15 mouse cellular contexts compared by ENCODE assay signal in genomic region chr1:72213954-72214353, GRCm38 (mm10). TPM values are rescaled to one million over a fixed set of nuclear protein-coding genes. Genes with fewer than 3 reads are reported as not detected.
"Had no signal": no experiment of that assay in that cellular context is flagged by ENCODE, and none has a peak within 500 bp of the region (broad histone marks: within the 10 kb centered on the region; RNA-seq: fewer than 3 reads in every experiment).

No protein-coding gene starts in this region.

- H3K9ac ChIP-seq: limb, embryonic 15.5 days; liver, embryonic 12.5 days; lung, embryonic 15.5 days; midbrain, embryonic 12.5 days; neural tube, embryonic 13.5 days had no signal

- DNase-seq: kidney, postnatal 10 days; kidney, postnatal 4 days; lung, postnatal 14 days; retina, postnatal 1 day; right cerebral cortex, postnatal 4 days; thymus, adult 18-20 months; thymus, postnatal 14 days had no signal

- H3K9me3 ChIP-seq: limb, embryonic 15.5 days; liver, embryonic 12.5 days; lung, embryonic 15.5 days; midbrain, embryonic 12.5 days; neural tube, embryonic 13.5 days had no signal

- H3K4me2 ChIP-seq: limb, embryonic 15.5 days; liver, embryonic 12.5 days; lung, embryonic 15.5 days; midbrain, embryonic 12.5 days; neural tube, embryonic 13.5 days had no signal

- ATAC-seq: liver, embryonic 12.5 days; midbrain, embryonic 16.5 days had no signal

- H3K27ac ChIP-seq: left cerebral cortex, adult 2 months; limb, embryonic 15.5 days; liver, embryonic 12.5 days; lung, embryonic 15.5 days; midbrain, embryonic 12.5 days; neural tube, embryonic 13.5 days had no signal

- H3K36me3 ChIP-seq: limb, embryonic 15.5 days; liver, embryonic 12.5 days; lung, embryonic 15.5 days; midbrain, embryonic 12.5 days; neural tube, embryonic 13.5 days had no signal

- H3K4me3 ChIP-seq: left cerebral cortex, adult 2 months; limb, embryonic 15.5 days; liver, embryonic 12.5 days; lung, embryonic 15.5 days; midbrain, embryonic 12.5 days; neural tube, embryonic 13.5 days had no signal

- H3K27me3 ChIP-seq: neural tube, embryonic 13.5 days had no signal

RNA-seq across cellular contexts. Expression of gene Mreg, which starts 1.8 kb away (rescaled TPM):
- total RNA-seq: megakaryocyte-erythroid progenitor cell, adult 5-6 weeks had no signal
